Mouse (Mus musculus) cerebellum, postnatal 10 days (tissue): ENCODE data around the gene Fam120a.

Experiments
- DNase-seq, 2 experiments: peaks; one replicate each; pipeline ENCODE4 v3.0.0; 2021; ENCODE audit warnings: mixed read lengths in 2 of 2

Fam120a gene

DNA sequence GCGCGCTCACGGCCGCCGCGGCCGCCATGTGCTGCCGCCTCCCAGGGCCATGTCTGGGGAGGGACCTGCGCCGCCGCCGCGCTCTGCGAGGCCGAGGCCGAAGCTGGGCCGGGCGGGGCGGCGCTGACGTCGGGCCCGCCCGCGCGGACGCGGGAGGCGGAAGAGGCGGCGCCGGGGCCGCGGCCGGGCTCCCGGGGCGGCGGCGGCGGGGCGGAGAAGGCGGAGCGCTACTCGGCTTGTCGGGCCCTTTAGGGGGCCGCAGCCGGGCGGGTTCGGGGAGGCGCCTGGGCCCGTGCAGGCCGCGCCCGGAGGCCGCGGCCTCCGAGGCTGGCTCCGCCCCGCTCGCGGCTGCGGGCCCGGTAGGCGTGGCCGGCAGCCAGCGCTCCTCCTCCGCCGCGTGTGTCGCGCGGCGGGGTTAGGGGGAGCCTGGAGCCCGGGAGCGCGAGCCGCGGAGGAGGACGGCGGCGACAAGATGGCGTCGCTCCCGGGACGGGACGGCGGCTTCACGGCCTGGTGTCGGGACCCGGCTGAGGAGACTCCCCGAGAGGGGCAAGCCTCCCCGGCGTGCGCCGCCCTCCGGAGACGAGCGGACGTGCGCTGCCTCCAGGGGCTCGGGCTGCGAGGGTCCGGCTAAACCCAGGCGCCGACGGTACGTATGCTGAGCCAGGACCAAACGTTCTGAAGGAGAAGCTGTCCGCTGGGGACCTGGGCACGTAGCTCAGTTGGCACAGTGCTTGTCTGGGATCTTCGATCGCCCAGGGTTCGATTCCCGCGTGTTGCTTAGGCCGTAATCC is at the start of gene Fam120a:
TSS of gene Fam120a (minus strand) at position 62 of the 794 bp plus-strand sequence.
- DNase-seq, result peak; percentile 89 to 92

DNA sequence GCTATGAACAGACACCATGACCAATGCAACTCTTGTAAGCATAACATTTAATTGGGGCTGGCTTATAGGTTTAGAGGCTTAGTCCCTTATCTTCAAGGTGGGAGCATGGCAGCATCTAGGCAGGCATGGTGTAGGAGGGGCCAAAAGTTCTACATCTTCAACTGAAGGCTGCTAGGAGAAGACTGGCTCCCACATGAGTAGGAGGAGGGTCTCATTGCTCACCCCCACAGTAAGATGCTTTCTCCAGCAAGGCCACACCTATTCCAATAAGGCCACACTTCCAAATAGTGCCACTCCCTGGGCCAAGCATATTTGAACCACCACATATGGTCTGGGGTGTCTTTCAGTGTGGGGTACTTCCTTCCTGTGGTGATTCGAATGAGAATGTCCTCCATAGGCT is 49.6 kb upstream of the Fam120a start:
- DNase-seq, result peak in 1 of 2 experiments; percentile 8

DNA sequence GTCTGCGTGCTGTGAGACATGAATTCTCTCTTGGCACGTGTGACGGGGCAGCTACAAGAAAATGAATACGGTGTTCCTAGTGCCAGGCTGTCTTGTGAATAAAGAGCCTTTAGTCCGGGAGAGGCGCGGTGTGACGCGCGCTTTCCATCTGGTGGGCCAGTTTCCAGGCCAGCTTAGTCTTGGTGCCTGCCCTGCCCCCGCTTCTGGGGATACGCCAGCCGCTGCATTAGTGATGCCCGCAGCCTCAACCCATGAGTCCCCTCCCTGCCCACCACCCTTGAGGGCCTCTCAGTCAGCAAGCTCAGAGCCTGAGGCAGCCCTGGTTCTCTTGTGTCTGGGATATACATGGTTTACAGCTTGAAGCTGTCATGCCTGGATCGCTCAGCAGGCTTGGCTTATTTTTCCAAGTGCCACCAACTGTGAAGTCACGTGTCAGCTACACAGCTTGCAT is 48.5 kb upstream of the Fam120a start:
- peak; percentile 99 for DNase-seq

DNA sequence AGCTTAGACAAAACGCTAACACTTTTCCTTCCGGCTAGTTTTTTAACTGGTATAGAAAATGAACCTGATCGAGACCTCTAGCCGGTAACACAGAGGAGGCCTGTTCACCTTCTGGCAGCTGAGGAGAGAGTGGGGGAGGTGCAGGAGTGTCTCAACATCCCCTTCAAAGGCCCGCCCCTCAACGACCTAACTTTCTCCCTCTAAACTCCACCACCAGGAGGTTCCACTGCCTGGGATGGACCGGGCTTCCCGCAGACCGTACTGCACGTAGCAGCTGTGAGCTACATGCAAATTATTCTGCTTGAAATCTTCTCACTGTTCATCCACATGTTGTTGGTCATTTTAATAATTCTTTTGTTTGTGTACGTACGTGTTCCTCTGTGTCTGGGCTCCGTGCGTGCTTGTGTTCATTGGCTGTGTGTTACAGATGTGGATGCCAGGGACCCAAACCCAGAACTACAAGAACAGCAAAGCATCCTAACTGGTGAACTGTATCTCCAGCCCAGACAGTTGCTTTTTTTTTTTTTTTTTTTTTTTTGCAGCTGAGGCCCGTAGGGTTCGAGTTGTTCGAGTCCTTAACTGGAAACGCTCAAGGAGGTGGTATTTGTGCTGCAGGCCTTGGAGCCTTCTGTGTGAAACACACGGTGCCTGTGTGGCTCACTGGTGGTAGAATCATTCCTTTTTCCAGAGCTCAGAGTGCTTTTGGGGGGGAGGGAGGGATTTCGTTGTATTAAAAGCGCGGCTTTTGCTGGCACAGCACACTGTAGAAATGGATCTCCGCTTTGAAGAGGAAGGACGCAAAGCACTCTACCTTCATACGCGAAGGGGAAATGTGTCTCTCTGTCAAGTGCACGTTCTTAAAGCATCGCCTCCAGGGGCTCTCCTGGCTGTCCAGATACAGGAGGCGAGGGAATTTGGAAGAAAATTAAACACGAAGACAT is 47.8 kb upstream of the Fam120a start:
- peak; percentile 69 to 70 for DNase-seq

DNA sequence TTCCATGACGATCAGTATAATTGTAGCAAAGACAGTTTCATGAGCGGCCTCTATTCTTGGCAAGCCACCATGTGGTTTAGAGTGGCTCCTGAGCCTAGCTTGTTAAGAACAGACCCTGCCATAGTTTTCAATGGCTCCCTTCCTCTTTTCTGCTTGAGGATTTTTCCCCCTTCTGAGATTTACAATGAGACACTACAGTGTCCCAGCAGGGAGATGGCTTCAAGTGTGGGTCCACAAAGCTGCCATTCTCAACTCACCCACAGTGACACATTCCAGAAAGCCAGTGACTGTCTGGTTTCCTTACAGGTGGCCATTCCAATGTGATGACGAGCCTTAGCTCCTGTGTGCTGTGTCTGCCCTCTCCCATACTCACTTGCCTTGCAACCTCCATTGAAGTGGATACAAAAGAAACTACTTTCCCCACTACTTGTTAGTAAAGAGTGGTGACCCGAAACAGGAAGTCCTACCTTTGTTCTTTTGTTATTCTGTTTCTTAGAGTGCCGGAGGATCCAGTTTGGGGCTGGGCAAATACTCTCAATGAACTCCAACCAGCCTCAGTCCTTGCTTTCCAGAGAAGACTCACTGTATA is 45.5 kb upstream of the Fam120a start:
- peak in 1 of 2 experiments; percentile 20 for DNase-seq

DNA sequence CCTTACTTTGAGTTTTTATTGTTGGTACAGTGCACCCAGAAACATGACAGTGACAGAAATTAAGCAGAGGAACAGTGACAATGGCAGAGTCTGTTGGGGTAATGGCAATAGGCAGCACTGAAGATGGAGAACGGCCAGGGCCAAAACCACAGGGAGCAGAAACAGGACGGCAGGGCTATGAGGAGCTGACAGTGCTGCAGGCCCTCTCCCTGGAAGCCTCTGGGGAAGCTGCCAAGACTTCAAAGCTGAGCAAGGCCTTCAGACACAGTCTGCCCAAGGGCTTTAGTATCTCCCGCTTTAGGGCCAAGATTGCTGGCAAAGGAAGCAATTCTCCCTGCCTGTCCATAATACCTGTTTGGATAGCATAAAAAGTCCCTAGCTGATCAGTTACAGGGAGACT is 33.9 kb upstream of the Fam120a start:
- DNase-seq, result peak; percentile 92 to 96

DNA sequence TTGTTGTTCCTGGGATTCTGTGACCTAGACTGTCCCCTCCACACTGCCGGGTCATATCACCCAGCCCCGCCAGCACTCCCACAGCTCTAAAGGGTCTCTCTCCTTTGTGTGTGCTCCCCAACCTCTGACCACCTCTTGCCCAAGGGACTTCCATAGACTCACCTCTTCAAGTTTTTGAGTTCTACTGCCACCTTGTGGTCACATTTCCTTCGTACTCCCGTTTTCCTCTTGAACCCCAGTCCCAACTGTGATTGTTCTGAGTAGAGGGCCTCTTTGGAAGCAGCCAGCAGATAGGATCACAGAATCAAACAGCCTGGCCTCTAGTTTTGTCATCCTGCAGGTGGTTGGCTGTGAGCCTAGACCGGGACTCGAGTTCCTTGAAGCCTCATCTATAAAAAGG is 30.8 kb upstream of the Fam120a start:
- peak; percentile 79 to 85 for DNase-seq

DNA sequence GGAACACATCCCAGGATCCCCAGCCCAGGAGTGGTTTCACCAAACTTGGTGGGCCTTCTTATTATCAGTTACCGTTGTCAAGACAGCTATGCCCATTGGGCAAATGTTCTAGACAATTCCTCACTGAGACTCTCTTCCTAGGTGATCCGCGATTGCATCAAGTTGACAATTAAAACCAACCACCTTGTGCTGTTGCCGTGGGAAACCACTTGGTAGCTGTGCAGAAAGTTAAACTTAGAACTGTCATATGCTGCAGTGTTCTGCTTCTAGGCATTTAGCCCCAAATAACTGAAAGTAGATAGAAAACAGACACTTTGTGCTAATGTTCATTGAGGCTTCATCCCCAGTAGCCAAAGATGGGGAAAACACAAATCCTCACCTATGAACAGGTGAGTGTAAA is 28.9 kb upstream of the Fam120a start:
- DNase-seq, result no peak

DNA sequence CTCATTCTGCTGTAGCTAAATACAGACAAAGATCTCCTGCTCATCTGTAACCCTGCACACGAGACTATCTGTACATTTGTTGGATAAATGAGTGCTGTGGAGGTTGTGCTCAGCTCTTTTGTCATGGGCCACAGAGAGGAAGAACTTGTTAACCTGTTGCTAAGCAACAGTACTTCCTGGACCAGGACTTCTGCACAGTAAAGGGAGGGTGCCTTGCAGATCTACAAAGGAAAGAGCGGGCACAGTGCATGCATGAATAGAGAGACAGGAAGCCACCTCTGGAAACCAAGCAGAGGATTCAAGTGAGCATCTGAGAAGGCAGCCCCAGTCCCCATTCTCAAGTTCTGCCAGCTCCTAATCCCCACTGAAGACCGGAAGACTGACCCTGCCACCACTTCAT is 27.1 kb upstream of the Fam120a start:
- DNase-seq, result no peak

DNA sequence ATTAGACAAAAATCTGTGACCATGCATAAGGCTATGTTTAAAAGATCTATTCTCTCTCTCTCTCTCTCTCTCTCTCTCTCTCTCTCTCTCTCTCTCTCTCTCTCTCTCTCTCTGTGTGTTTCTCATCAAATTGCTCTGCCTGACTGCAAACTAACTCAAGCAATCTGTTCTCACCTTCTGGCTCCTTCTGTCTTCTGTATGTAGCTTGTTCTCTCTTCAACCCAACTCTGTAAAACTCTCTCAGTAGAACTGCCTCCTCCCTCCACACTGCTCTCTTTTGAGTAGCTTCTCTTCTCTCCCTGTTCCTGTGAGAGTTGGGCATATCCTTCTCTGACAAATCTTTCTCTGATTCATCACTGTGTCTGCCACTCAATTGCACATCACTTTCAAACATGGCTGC is 25.1 kb upstream of the Fam120a start:
- DNase-seq, result no peak

DNA sequence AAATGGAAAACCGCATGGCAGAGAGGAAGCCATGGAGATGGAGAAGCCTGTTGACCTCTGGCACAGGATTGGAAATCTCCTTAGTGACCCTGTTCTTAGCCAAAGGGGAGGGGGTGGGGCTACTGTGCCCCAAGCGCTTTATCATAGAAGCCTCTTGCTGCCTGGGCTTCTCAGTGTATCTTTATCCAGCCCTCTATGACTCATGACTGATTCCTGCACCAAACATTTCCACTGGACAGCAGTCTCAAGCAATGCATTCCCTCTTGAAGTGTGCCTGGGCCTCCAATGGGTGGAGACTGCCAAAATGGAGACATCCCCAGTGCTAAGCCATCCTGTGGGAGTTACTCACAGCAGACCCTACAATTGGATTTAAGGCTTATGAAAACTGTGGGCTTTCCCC is 22.3 kb upstream of the Fam120a start:
- no peak for DNase-seq

DNA sequence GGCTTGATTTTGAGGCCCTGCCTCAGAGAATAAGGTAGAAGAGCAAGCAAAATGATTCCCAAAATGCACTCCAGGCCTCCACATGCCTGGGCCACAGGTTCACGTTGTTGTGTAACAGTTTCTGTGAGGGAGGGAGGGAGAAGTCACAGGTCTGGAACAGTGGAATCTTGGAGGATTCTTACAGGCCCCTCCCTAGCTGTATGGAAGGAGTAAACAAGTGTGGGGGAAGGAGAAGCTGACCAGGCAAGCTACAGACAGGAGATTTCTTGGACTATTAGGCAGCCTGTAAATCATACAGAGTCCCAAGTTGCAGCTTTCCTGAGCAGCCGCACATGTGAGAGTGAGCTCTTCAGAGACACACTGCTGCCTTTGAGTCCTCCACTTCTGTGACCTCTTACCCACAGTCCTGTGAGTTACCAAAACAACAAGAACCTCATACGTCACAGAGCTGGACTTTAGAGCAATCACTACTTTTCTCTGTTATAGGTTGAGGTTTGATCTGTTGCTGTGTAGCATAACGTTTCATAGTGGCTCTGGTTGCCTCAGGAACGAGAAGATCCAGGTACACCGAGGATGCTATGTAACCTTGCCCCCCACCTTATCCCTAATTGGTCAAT is 14.8 kb upstream of the Fam120a start:
- DNase-seq, result no peak

DNA sequence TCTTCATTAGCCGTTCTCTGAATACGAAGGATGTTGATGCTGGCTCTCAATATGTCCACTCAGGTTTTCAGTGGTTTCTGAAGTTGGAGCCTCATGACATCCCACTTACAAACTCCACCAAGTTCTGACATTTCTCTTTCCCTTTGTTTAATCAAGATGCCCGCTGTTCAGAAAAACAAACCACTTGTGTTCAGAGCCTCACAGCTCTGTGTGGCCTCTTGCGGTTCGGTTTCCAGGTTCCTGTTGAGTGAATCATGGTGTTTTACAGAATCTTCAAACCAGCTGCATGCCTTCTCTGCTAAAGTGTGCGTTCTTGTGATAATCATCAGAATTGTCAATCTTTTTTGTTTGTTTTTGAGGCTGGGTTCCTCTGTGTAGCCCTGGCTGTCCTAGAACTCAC is 11.3 kb upstream of the Fam120a start:
- DNase-seq, result no peak

DNA sequence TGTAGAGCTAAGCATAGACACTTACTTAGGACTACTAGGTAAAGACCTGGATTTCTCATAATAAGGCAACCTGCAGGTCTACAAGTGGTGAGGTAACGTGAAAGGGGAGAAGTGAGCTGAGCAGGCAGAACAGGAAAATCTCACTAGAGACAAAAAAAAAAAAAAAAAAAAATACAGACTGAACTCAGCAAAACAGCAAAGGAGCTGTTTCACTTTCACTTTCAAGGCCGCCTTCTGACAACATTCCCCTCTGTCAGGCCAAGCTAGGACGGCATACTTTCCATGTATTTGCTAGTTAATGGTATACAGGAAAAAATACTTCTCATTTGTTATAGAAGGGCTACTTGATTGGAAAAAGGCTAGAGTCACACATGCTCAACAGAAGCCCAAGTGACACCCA is 10.0 kb upstream of the Fam120a start:
- no peak for DNase-seq

DNA sequence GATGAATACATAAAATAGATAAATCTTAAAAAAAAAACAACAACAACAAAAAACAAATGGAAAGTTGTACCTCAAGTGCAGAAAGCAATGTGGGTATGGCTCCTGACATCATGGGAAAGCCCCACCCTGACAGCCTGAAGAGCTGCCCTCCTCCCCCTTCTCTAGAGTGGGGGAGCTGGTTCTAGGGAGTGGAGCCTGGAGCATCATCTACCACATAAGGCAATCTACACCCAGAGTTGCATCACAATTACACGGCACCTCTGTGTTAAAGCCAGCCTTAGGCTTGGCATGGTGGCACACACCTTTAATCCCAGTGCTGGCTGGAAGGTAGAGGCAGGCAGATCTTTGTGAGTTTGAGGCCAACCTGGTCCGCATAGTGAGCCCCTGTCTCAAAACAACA is 6.9 kb upstream of the Fam120a start:
- DNase-seq, result no peak

DNA sequence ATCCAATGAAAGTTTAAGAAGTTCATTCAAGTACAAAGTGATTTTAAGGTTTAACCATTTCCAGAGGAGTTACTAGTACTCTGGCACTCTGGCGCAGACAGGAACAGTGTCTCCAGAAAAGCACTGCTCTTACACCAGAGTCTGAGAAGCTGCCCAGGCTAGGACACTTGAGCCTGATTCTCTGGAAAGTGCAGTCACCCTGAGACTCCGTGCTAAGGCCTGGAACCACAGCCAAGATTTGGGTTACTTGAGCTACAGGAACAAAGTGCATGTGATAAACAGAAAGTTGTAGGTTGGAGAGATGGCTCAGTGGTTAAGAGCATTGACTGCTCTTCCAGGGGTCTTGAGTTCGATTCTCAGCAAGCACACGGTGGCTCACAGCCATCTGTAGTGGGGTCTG is 6.4 kb upstream of the Fam120a start:
- DNase-seq, result no peak

DNA sequence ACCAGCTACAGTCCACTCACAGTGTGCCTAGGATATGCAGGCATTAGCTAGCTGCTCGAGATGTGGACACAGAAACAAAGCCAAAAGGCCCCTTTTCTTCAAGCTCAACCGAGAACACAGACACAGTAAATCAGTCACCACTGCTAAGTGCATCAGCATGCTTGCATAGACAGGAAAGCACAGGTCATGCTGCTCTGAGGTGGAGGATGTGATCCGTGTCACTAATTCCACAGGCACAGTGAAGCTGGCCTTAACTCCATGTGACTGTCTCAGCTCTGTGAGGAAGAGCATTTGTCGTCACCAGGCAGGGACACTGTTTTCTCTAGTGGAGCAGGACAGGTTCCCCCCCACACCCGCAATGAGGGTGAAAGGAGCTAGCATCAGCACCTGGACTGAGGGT is 5.4 kb upstream of the Fam120a start:
- DNase-seq, result no peak

DNA sequence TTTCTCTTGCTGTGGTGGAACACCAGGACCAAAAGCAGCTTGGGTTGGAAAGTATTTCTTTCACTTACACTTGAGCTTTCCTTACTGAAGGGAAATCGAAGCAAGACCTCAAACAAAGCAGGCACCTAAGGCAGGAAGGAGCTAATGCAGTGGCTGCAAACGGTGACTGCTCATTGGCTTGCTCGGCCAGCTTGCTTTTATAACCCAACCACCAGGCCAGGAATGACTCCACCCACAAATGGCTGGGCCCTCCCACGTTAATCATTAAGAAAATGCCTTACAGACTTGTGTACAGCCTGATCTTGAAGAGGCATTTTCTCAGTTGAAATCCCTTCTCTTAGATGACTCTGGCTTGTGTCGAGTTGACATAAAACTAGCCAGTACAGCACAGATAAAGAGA is 3.2 kb upstream of the Fam120a start:
- no peak for DNase-seq

DNA sequence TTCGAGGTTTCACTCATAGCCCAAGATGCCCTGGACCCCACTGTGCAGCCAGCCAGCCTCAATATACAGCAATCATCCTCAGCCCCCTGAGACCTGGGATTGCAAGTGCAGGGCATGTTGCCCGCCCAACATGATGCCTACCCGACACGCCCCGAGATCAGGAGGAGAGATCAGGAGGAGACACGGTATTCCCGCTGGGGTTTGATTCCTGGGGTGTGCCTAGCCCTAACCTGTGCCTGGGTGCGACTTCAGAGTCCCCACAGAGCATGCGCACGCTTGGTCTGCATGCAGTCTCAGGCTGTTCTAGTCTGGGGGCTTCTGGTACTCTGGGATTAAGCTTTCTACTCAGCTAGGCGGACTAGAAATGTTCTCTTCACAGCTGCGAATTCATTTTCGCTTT is 2.7 kb upstream of the Fam120a start:
- peak; percentile 21 to 33 for DNase-seq

DNA sequence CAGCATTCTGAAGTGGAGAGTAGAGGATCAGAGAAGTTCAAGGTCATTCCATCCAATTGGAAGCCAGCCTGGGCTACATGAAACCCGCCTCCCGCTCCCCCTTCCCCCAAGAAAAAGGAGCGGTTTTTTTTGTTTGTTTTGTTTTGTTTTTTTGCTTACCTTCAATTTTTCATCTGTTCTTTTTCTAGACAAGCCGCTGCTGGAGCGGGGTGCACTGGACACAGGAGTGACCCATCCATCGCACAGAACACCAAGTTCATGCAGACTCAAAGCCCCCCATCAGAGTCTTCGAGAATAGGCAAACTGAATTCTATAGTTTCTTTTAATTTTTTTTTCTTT is 902 bp upstream of the Fam120a start:
- DNase-seq, result no peak

DNA sequence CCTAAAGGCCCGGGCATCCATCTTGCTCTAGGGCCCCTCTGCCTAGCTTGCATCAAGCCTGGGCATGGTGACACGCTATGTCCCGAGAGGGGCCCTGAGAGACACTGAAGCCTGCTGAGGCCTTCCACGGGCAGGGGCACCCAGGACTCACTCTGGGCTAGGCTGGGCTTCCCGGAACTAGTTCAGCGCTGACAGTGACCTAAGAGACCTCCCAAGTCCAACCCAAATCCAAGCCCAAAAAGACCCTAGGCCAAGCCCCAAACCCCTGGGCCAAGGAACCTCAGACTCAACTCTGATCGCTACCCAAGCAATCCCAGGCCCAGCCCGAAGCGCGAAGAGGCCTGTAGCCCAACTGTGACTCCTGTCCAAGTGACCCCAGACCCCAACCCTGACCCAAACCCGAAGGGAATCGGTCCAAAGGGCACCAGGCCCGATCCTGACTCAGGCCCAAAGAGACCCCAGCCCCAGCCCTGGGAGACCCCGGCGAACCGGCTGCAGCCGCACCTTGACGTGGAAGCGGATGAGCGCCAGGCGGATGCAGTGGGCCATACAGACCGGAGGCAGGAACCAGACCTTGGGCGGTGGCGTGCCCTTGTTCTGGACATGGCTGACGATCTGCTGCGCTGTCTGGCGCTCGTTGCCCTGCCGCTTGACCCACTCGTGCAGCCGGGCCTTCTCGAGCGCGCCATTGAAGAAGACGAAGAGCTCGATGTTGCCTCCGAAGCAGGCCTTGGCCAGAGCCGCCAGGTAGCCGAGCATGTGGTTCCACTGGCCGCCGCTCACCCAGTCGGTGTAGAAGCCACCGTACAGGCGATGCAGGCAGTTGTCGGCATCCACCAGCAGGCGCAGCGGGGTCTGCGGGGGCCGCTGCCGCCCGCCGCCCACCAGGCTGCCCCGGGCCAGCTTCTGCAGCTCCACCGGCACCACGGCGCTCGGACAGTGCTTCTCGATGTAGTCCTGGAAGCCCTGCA is 681 bp downstream of the Fam120a start:
- DNase-seq, result peak; percentile 69 to 79
